Mouse (Mus musculus) embryonic facial prominence, embryonic 13.5 days (tissue): ENCODE results near the gene Ubac2. TPM values are rescaled to one million over a fixed set of nuclear protein-coding genes. Genes with fewer than 3 reads are reported as not detected.

ENCODE experiments used
- ATAC-seq: fragments of 200-750 bp; cut with Nextera tagmentation; 2 replicates; pipeline ENCODE4 v1.8.0; 2017; ENCODE audit warnings: low read depth; ENCODE audit not compliant: insufficient number of reproducible peaks, insufficient read depth, low FRiP score, low TSS enrichment
- H3K27ac ChIP-seq: fragments of 300-500 bp; sonication (generic); 2 replicates; pipeline ENCODE4 v1.5.1; 2015; ENCODE audit warnings: moderate library complexity, mild to moderate bottlenecking, inconsistent platforms
- H3K27me3 ChIP-seq: fragments of 300-500 bp; sonication (generic); 2 replicates; pipeline ENCODE4 v1.6.1; 2015; ENCODE audit warnings: mild to moderate bottlenecking, inconsistent platforms
- H3K36me3 ChIP-seq: fragments of 300-500 bp; sonication (generic); 2 replicates; pipeline ENCODE4 v1.6.1; 2015; ENCODE audit warnings: mild to moderate bottlenecking, inconsistent platforms
- H3K4me1 ChIP-seq: fragments of 300-500 bp; sonication (generic); 2 replicates; pipeline ENCODE4 v1.6.1; 2015; ENCODE audit warnings: inconsistent platforms
- H3K4me2 ChIP-seq: fragments of 300-500 bp; sonication (generic); 2 replicates; pipeline ENCODE4 v1.6.1; 2015; ENCODE audit warnings: moderate library complexity, mild to moderate bottlenecking, inconsistent platforms
- H3K4me3 ChIP-seq: fragments of 300-500 bp; sonication (generic); 2 replicates; pipeline ENCODE4 v1.5.1; 2015; ENCODE audit warnings: mild to moderate bottlenecking, inconsistent platforms
- H3K9ac ChIP-seq: fragments of 300-500 bp; sonication (generic); 2 replicates; pipeline ENCODE4 v1.6.1; 2015; ENCODE audit warnings: mild to moderate bottlenecking, inconsistent platforms
- H3K9me3 ChIP-seq: fragments of 300-500 bp; sonication (generic); 2 replicates; pipeline ENCODE4 v1.6.1; 2016; ENCODE audit warnings: inconsistent platforms
- WGBS: fragments of 180-500 bp; shearing (Covaris S2); methylation state at CpG from one replicate; pipeline ENCODE4 v1.1.7; 2015; ENCODE audit warnings: mixed read lengths; 5-methylcytosine and 5-hydroxymethylcytosine counted together
- polyA plus RNA-seq: library from polyadenylated mRNA; unstranded; fragments of >200 nt; fragmentation: Nextera tagmentation; extraction: Ambion mirVana; gene quantifications from 2 replicates; pipeline ENCODE4 v1.2.1, GENCODE M21; 2015

The Ubac2 gene
- polyA plus RNA-seq, 1 experiment from 2014 or later: 72.9 TPM

DNA sequence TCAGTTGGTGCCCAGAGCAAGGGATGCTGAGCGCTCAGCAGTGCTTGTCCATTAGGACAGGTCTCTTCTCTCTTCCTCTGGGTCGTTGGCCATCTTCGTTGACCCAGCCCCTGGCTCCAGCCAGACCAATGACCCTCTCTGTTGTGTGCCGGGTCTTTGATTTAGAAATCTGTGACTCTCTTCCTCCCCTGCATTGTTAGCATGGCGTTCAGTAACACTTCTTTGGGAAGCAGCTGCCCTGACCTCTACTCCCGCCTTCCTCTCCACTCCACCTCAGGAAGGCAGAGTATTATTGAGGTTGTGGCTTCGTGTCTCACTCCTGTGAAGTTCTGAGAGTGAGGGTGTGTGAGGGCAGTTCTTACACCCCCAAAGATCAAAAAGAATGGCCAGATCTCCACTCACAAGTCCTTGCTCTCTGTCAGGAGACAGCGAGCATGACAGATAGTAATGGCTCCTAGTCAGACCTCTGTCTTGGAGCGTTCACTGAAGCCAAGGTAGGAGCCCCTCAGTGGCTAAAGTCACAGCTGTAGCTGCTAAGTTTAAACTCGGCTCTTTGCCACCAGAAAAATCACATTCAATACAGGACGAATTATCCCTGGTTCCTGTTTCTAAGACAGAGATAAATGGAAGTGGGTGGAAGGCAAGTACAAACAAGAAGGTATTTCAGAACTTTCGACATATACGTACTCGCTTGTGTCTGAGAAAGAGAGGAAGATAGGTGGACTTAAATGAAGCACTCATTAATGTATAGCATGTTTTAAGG lies 83.9 kb downstream of the Ubac2 start:
- Histone ChIP-seq H3K4me3 (no peak overlapping the region), H3K4me1 (peaks cover 14% of the 10 kb centered on the region; the same call in 1 of the 2 replicates), H3K9ac (no peak overlapping the region), H3K36me3 (no peaks in the 10 kb centered on the region), H3K4me2 (no peak overlapping the region), H3K27me3 (no peaks in the 10 kb centered on the region), H3K9me3 (no peaks in the 10 kb centered on the region), H3K27ac (no peak overlapping the region)
- ATAC-seq: no peak
- WGBS: 82% methylated on average over 14 of the region's 14 CpGs

DNA sequence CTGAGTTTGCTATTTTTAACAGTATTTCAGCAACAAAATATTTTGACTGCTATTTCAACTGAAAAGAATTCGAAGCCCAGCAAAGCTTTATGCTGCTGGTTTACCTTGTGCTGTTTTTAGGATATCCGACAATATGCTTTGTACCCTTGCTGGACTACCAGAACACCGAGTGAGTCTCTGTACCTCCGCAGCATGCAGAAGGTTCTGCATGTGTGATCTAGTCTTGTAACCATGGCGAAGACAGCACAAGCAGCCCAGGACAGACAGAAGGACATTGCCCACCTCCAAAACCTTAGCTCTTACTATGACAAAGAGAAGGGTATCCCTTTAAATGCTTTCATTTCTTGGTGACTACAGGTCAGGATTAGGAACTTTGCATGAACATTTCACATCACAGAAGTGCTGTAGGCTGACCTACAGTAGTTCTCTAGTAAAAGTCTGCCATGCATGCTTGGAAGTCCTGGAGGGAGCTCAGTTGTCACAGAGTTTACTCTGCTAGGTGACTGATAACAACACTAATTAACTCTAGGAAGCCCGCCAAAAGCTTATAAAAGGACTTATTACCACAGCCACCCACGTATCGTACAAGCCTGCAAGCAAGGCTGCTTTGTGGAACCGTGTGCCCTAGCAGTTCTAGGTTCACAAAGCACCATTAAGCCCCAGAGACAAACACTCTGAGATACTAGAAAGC lies 85.0 kb downstream of the Ubac2 start:
- 81% methylated on average over 9 of the region's 9 CpGs for WGBS
- no peak for ATAC-seq
- 0 out of 2 replicates have a peak overlapping the region, but pooled peaks have one; percentile 9 for H3K4me2 ChIP-seq
- H3K4me3 ChIP-seq: 0 out of 2 replicates have a peak overlapping the region, but pooled peaks have one; percentile 2
- H3K27ac ChIP-seq: no peak overlapping the region
- no peaks in the 10 kb centered on the region for H3K9me3 ChIP-seq
- H3K4me1 ChIP-seq: peaks cover 10% of the 10 kb centered on the region; the same call in 1 of the 2 replicates
- H3K36me3 ChIP-seq: no peaks in the 10 kb centered on the region
- no peaks in the 10 kb centered on the region for H3K27me3 ChIP-seq
- no peak overlapping the region; the same call in 1 of the 2 replicates for H3K9ac ChIP-seq

DNA sequence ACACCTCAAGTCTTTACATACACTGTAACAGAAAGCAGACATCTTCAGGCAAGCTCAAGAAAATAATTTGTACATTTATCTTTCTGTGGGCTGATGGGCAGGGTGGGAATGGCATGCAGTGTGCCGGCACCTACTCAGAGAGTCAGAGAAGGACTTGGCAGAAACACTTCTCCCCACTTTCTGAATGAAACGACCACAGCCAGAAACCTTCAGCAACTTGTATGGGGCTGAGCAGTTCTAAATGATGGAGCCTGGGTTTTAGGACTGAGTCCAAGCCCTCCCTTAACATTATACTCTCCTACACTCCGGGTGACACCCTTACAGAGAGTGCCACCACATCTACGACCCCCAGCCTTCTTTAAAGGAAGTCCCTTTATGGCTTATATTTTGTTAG lies 85.5 kb downstream of the Ubac2 start:
- H3K4me2 ChIP-seq: no peak overlapping the region
- no peak overlapping the region; the same call in 1 of the 2 replicates for H3K9ac ChIP-seq
- no peaks in the 10 kb centered on the region for H3K36me3 ChIP-seq
- WGBS: 73% methylated on average over 4 of the region's 4 CpGs
- H3K27ac ChIP-seq: no peak overlapping the region
- H3K9me3 ChIP-seq: no peaks in the 10 kb centered on the region
- ATAC-seq: no peak
- 0 out of 2 replicates have a peak overlapping the region, but pooled peaks have one; percentile 2 for H3K4me3 ChIP-seq
- H3K27me3 ChIP-seq: no peaks in the 10 kb centered on the region
- peaks cover 6% of the 10 kb centered on the region; the same call in 1 of the 2 replicates for H3K4me1 ChIP-seq

DNA sequence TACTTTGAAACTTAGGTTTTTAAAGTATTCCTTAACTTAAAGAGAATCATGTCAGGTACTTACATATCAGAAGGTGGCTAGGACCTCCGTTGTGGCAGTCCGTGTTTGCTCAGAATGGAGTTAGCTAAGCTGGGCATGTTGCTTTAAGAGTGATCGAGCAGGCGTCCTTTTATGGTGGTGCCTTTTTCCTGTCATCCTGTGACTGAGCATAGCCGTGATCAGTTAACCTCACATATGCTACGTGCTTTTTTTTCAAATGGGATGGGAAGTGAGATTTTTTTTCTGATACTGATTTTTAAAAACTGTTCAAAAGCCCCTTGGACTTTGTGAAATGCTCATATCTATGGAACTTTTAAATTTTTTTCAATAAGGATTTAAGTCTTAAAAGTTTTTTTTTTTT lies 86.6 kb downstream of the Ubac2 start, which contains the start of gene Gpr183:
Gpr183 (minus strand) TSS at position 206 of the 400 bp plus-strand sequence.
- no peak within 1 kb of the TSS for H3K9ac ChIP-seq
- peaks cover 6% of the 10 kb centered on the region; the same call in 1 of the 2 replicates for H3K4me1 ChIP-seq
- 0 out of 2 replicates have a peak within 1 kb of the TSS, but pooled peaks have one; percentile 2 for H3K4me3 ChIP-seq
- no peak within 1 kb of the TSS for H3K27ac ChIP-seq
- no peak for ATAC-seq
- H3K27me3 ChIP-seq: no peaks in the 10 kb centered on the region
- H3K4me2 ChIP-seq: no peak within 1 kb of the TSS
- H3K36me3 ChIP-seq: no peaks in the 10 kb centered on the region
- 48% methylated on average over 6 of the region's 6 CpGs for WGBS
- no peaks in the 10 kb centered on the region for H3K9me3 ChIP-seq

DNA sequence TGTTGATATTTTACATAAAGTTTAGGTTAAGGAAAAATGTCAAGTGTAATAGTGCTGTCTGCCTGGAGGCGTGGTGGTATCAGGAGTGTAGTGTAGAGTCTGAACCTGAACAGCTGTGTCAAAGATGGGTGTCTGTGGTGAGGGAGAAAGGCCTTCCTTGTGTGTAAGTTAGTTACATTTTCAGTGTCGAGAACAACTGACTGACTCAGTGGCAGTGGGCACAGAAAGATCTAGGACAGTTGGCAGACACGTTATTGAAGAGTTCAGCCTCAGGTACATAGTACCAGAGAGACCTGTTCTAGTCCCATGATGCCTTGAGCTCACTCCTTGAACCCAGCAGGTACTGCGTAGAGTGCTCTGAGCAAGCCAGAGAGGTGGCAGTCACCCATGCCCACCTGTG lies 87.0 kb downstream of the Ubac2 start:
- Histone ChIP-seq H3K27me3 (no peaks in the 10 kb centered on the region), H3K27ac (no peak overlapping the region), H3K4me2 (no peak overlapping the region), H3K4me1 (peaks cover 6% of the 10 kb centered on the region; the same call in 1 of the 2 replicates), H3K9ac (no peak overlapping the region), H3K4me3 (no peak overlapping the region), H3K36me3 (no peaks in the 10 kb centered on the region), H3K9me3 (no peaks in the 10 kb centered on the region)
- WGBS: 83% methylated on average over 4 of the region's 4 CpGs
- no peak for ATAC-seq

DNA sequence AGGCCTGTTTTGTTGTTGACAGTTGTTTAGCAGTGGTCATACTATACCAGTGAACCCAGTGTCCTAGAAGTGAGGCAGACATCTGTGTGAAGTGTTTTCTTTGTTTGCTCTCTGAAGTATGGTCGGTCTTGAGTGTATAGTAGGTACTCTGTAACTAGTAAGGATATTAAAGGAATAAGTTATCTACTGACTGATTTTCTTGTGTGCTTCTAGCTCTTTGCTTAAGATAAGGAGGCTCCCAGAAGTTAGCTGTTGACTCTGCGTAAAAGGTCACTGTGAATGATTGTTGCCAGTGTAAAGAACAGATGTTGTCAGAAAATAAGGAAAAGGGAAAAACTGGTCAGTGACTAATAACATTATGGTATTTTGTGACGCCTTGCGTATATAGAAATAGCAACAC lies 88.7 kb downstream of the Ubac2 start:
- Histone ChIP-seq H3K4me1 (peaks cover 6% of the 10 kb centered on the region; the same call in 1 of the 2 replicates), H3K36me3 (no peaks in the 10 kb centered on the region), H3K27me3 (no peaks in the 10 kb centered on the region), H3K27ac (no peak overlapping the region), H3K4me3 (no peak overlapping the region), H3K4me2 (no peak overlapping the region), H3K9ac (no peak overlapping the region), H3K9me3 (no peaks in the 10 kb centered on the region)
- ATAC-seq: no peak
- 88% methylated on average over 4 of the region's 4 CpGs for WGBS

DNA sequence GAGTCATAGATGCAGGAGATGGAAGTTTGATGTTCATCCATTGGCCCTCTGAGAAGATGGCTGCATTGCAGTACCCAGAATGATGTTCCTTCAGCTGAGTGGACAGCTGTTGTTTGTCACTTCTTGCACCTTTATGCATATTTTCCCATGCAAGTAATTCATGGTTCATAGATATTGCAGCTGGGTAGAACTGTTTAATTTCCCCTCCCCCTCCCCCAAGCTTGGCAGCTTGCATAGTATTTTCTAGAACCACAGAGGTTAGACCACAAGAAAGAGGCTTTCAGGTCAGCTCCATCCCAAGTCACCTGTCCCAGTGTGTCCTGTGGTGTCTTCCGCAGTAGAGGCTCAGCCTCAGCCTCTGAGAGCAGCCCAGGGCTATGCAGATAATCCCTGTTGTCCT lies 92.0 kb downstream of the Ubac2 start:
- H3K27me3 ChIP-seq: no peaks in the 10 kb centered on the region
- no peaks in the 10 kb centered on the region for H3K4me1 ChIP-seq
- no peak overlapping the region for H3K27ac ChIP-seq
- ATAC-seq: no peak
- H3K4me2 ChIP-seq: no peak overlapping the region
- H3K9me3 ChIP-seq: no peaks in the 10 kb centered on the region
- 97% methylated on average over 1 of the region's 1 CpGs for WGBS
- H3K36me3 ChIP-seq: peaks cover 8% of the 10 kb centered on the region; the same call in 1 of the 2 replicates
- no peak overlapping the region for H3K9ac ChIP-seq
- no peak overlapping the region for H3K4me3 ChIP-seq

DNA sequence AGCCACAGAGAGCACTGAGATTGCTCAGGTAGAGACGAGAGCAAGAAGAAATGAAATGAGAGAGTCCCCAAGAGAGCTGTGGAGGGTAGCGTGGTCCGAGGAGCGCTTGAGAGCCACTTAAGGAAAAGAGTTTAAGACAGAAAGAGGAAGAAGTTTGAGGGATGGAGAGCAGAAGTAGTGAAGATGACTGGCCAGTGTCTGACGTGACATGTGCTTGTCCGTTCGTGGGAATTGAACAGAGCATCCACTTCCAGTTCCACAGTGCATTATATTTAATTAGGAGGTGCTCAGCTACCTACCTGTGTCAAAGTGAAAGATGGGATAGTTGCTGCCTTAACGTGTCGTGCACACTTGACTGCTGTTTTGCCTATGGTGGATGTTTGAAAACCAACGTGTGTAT lies 94.7 kb downstream of the Ubac2 start:
- no peak overlapping the region for H3K4me2 ChIP-seq
- no peak overlapping the region for H3K9ac ChIP-seq
- H3K36me3 ChIP-seq: peaks cover 17% of the 10 kb centered on the region; the same call in 1 of the 2 replicates
- H3K9me3 ChIP-seq: no peaks in the 10 kb centered on the region
- 91% methylated on average over 10 of the region's 10 CpGs for WGBS
- H3K27ac ChIP-seq: no peak overlapping the region
- H3K4me3 ChIP-seq: no peak overlapping the region
- no peak for ATAC-seq
- H3K27me3 ChIP-seq: no peaks in the 10 kb centered on the region
- H3K4me1 ChIP-seq: no peaks in the 10 kb centered on the region

DNA sequence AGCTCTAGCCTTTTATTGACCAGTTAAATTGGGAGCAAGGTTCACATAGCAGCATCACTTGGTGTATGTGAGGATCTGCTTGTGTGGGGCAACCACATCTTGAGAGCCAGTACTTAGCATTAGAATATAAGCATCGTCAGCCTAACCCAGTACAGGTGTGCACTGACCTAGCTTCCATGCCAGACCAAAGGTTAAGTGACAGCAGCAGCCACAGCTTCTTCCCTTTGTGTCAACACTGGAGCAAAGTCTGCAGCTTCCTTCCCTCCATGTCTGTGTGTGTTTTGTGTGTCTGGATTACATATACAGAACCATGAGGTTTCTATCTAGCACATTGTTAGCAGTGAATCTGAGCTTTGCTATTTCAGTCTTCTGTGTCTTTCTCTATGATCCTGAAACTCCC lies 103.1 kb downstream of the Ubac2 start:
- Histone ChIP-seq H3K27ac (no peak overlapping the region), H3K27me3 (no peaks in the 10 kb centered on the region), H3K4me3 (no peak overlapping the region), H3K9me3 (no peaks in the 10 kb centered on the region), H3K9ac (no peak overlapping the region), H3K4me1 (no peaks in the 10 kb centered on the region), H3K36me3 (no peaks in the 10 kb centered on the region), H3K4me2 (no peak overlapping the region)
- 69% methylated on average over 1 of the region's 1 CpGs for WGBS
- ATAC-seq: no peak

DNA sequence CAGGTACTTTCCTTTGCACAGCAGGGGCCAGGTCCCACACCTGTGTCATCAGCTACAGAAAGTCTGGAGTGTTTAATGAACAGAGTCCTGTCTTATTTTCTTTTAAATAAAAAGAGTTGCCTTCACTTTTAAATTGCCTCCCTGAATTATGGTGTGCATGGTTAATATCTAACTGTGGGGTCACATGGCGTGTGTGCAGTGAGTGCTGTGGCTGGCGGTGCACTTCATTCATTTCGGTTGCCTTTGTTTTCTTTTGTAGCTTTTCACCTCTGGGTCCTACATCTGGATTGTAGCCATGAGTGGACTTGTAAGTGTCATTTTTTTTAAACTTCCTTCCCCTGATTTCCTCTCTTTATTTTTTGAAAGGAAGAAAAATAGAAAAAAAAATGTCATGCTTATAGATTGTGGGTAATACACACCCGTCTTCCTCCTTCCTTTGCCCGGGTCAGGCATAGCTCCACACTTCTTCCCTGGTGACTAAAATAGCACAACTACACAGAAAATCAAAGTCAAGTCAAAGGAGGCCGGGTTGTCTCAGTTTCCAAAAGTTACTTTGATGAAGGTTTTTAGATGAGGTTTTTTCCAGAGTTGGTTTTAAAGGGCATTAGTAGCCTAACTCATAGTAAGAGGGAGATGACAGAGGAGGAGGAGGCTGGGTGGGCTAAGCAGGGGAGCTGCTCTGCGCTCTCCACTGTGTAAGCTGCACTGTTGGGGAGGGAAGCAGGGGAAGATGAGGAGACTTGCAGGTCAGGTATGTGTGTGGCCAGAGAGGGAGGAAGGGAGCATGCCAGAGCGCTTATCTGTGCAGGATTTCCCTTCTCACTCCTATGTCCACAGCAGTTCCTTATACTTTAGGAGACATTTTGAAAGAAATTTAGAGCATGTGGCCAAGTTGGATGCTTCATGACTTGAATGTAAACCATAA lies 104.9 kb downstream of the Ubac2 start:
- H3K27me3 ChIP-seq: no peaks in the 10 kb centered on the region
- no peaks in the 10 kb centered on the region for H3K9me3 ChIP-seq
- H3K9ac ChIP-seq: no peak overlapping the region
- no peak overlapping the region for H3K4me2 ChIP-seq
- no peak for ATAC-seq
- 69% methylated on average over 8 of the region's 8 CpGs for WGBS
- no peak overlapping the region for H3K4me3 ChIP-seq
- H3K36me3 ChIP-seq: no peaks in the 10 kb centered on the region
- H3K27ac ChIP-seq: 0 out of 2 replicates have a peak overlapping the region, but pooled peaks have one; percentile 48
- H3K4me1 ChIP-seq: no peaks in the 10 kb centered on the region

DNA sequence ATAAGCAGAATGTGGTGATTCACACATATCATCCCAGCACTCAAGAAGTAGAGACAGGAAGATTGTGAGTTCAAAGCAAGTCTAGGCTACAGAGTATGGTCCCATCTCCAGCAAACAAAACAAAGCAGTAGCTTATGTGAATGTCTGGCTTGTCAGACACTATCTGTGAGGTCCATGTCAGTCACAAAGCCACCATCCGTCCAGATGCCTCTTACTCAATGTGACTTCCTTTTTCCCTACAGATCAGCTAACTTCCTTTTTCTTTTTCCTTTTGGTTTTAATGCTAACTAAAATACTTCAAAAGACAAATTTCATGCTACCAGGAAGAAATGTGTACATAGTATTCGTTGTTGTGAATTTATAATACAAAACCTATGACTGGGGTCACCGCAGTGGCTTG lies 107.1 kb downstream of the Ubac2 start:
- no peak for ATAC-seq
- no peak overlapping the region for H3K4me3 ChIP-seq
- H3K36me3 ChIP-seq: no peaks in the 10 kb centered on the region
- no peaks in the 10 kb centered on the region for H3K4me1 ChIP-seq
- 72% methylated on average over 3 of the region's 3 CpGs for WGBS
- H3K4me2 ChIP-seq: no peak overlapping the region
- no peak overlapping the region for H3K27ac ChIP-seq
- H3K27me3 ChIP-seq: no peaks in the 10 kb centered on the region
- no peak overlapping the region for H3K9ac ChIP-seq
- H3K9me3 ChIP-seq: no peaks in the 10 kb centered on the region
